Mouse (Mus musculus) urinary bladder, adult 18-20 months (tissue): ENCODE results near the gene Zdhhc4.
A peak's percentile ranks its signal among the peaks of the same experiment; 100 is the strongest.

Experiments used
- DNase-seq, 2 experiments: peaks; one replicate each; pipeline ENCODE4 v3.0.0; 2022; ENCODE audit warnings: low spot score in 2 of 2, mixed read lengths in 2 of 2

The Zdhhc4 gene

GRCm38 (mm10) chr5:143328690-143329495, at the start of gene Zdhhc4:
Zdhhc4 (minus strand) TSS chr5:143329256.
- peak; percentile 80 to 91 for DNase-seq

GRCm38 (mm10) chr5:143376156-143376555, 47.1 kb upstream of the Zdhhc4 start:
- DNase-seq, result no peak

- peak; percentile 61 to 86 for DNase-seq
Measured at GRCm38 (mm10) chr5:143375242-143375641, 46.2 kb upstream of the Zdhhc4 start.

- no peak for DNase-seq
Measured at GRCm38 (mm10) chr5:143372818-143373217, 43.8 kb upstream of the Zdhhc4 start.

- no peak for DNase-seq
Measured at GRCm38 (mm10) chr5:143371146-143371510, 42.1 kb upstream of the Zdhhc4 start.

DNA sequence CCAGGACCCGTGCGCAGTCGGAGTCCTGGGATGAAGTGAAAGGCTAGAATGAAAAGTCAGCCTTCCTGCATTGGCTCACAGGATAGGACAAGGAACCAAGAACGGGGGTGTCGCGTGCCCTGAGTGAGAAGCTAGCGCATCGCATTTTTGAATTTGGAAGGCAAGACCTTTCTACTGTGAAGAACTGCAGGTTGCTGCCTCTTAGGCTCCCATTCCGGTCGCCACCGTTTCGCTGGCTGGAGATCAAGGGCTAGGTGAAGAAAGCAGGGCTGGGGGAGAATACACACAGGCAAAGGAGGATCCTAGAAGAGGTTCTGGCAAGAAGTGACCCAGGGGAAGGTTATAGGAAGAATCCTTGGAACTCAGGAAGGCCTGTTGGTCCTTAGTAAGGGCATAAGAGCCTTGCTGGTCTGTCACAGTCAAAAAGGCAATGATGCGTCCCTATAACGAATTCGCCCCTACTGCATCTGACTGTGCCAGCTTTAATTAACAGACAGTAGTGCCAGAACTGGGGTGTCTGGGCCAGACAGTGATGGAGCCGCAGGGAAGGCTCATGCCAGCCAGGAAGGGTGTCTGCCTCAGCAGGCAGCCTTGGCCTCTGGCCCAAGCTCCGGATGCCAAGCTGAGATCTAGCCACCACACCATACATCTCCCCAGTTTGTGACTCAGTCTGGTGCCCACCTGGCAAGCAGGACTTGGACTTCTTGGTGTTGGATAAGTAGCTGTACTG, 41.5 kb upstream of the Zdhhc4 start:
- DNase-seq, result no peak

GRCm38 (mm10) chr5:143369611-143370255, 40.7 kb upstream of the Zdhhc4 start:
- no peak for DNase-seq

DNA sequence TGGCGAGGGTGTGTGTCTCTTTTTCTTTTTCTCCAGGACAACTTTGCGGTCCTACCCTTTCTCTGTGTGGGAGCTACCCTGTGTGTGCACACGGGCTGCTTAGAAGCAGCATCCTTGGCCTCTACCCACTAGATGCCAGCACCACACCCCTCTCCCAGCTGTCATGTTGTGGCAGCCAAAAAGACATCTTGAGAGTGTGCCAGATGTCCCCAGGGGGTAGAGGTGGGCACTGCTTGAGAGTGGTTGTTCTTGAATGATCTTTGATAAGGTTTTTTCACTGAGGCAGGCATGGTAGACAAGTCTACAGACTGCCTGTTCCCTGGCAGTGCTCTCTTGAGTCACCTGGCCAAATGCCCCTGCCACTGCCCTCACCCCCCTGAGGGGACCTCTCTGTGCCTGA, 38.9 kb upstream of the Zdhhc4 start:
- no peak for DNase-seq

DNA sequence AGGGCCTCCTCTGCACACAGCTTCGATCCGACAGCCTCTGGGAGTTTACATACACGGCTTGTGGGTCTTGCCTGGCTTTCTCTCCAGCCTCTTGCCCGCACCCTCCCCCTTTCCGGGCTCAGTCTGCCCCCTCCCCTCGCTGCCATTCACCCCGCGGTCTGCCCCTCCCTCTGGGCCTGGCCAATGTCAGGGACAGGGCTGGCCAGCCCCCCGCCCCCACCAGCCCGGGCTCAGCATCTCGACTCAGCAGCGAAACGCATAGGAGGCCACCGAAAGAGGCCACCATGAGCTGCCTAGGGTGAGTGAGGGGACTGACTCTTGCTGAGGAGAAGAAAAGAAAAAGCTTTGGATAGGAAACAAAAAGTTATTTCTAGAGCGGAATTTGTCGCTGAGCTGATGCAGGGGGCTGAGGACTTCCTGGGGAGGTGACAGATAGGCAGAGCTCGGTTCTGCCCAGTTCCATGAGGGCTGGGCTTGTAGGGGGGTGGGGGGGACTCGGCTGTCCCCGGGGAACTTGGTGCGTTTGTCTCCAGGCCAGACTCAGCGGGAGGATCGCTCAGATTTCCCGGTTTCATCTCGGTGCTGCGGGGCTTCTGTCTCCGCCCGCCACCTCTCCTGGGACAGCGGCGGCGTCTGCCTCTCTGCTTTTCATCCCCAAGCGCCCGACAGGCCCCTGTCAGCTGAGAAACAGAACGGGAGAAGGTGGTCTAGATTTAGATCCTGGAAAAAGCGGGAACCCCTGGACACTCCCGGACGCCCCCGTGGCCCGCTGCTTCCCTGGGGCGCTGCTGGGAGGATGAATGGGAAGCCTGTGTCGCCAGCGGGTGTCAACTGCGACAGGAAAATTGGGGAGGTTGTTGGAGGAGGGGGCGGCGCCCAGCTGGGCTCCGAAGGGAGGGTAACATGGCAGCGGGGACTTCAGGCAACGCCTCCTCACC, 34.9 kb upstream of the Zdhhc4 start:
- no peak for DNase-seq

GRCm38 (mm10) chr5:143361428-143361827, 32.4 kb upstream of the Zdhhc4 start:
- DNase-seq, result no peak

DNA sequence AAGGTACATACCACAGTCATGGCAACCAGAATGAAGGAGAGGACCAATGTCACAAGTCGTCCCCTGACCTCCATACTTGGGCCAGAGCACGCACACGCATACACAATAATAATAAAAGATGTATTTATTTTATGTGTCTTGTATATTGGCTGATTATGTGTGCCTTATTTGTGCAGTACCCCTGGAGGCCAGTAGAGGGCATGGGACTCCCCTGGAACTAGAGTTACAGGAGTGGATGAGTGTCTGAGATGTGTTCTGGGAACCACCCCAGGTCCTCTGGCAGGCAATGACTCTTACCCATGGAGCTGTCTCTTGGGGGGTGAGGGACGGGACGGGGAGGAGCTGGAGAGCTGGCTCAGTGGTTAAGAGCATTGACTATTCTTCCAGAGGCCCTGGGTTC, 30.9 kb upstream of the Zdhhc4 start:
- DNase-seq, result no peak

- DNase-seq, result no peak
Measured at GRCm38 (mm10) chr5:143359263-143359662, 30.2 kb upstream of the Zdhhc4 start.

- DNase-seq, result no peak
Measured at GRCm38 (mm10) chr5:143357564-143357963, 28.5 kb upstream of the Zdhhc4 start.

- DNase-seq, result no peak
Measured at GRCm38 (mm10) chr5:143356686-143357388, 27.8 kb upstream of the Zdhhc4 start, which contains the start of gene Grid2ip. Grid2ip (plus strand) TSS chr5:143357338.

GRCm38 (mm10) chr5:143356017-143356416, 27.0 kb upstream of the Zdhhc4 start:
- DNase-seq, result no peak

DNA sequence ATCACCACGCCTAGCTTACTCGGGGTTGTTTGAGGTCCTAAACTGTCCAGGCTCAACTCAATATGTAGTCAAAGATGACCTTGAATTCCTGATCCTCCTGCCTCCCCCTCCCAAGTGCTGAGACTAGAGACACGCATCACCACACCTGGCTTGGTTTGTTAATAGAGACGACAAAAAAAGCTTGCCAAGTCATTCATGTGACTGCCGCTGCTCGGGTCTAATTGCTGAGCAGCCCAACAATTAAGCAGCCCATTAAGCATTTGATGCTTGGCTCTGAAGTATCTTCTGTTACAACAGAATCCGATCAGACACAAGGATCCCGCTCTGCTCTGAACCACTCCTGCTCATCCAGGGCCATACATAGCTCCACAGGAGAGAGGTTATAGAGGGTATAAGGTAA, 17.3 kb upstream of the Zdhhc4 start:
- DNase-seq, result no peak

GRCm38 (mm10) chr5:143339603-143340002, 10.5 kb upstream of the Zdhhc4 start:
- no peak for DNase-seq

GRCm38 (mm10) chr5:143336559-143336958, 7.5 kb upstream of the Zdhhc4 start:
- no peak for DNase-seq

DNA sequence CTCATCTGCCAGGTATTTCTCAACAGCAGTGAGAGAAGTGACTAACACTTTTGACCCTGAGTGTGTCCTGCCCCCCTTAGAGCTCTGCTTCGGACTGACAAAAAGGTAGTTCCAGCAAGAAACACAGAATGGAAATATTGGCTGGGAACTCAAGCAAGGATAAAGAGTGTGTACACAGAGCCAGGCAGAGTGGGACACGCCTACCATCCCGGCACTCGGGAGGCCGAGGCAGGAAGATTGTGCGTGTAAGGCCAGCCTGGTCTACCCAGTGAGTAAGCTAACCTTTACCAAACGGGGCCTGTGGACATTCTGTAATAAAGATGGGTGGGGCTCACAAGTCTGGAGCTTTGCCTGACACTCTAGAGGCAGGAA, 6.0 kb upstream of the Zdhhc4 start:
- no peak for DNase-seq

- no peak for DNase-seq
Measured at GRCm38 (mm10) chr5:143334418-143335088, 5.5 kb upstream of the Zdhhc4 start.
